Mouse (Mus musculus) embryo, embryonic 11 days (tissue): ENCODE results near the gene Hist1h2be.
"Not testable (repeated sequence)": the region's sequence is repeated elsewhere in the genome, so short reads cannot be mapped to it uniquely, and the experiment has no call there.

Experiments used
- DNase-seq: peaks from one replicate; pipeline ENCODE4 v3.0.0-alpha.2; 2015

Gene Hist1h2be

GRCm38 (mm10) chr13:23591886-23592285 lies 29.0 kb downstream of the Hist1h2be start:
- DNase-seq = not testable (repeated sequence)

DNA sequence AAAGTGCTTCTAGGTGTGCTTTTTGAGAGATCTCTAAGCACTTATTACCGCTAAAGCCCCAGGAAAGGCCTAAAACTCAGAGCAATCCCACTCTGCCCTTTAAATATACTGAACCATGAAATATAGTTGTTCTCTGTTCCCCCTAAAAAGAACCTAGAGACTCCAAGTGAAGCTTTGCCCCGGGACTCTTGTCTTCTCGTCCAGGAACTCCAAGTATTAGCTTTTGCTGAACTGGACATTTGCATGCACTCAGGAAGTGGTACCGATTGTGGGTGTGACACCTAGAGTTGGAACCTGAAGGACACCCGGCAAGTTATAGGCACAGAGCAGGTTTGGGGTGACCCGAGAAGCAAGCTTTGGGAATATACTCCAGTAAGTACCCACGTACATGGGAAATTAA lies 29.7 kb downstream of the Hist1h2be start:
- no peak for DNase-seq

DNA sequence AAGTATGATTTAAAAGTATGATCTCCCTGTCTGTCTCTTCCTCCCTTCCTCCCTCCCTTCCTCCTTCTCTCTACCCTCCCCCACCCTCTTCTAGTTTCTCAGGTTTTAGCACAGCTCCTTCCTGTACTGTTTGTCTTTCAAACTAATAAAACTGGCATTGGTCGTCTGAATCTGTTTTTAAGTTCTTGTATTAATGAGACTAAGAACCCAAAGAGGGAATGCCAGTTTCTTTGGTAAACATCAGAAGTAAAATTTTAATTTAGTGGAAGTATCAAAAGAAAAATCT lies 34.0 kb downstream of the Hist1h2be start:
- DNase-seq = peak; percentile 47

- DNase-seq = peak; percentile 60
Measured at GRCm38 (mm10) chr13:23586099-23586939, 34.6 kb downstream of the Hist1h2be start.

GRCm38 (mm10) chr13:23585442-23586098 lies 35.4 kb downstream of the Hist1h2be start:
- peak; percentile 92 for DNase-seq

DNA sequence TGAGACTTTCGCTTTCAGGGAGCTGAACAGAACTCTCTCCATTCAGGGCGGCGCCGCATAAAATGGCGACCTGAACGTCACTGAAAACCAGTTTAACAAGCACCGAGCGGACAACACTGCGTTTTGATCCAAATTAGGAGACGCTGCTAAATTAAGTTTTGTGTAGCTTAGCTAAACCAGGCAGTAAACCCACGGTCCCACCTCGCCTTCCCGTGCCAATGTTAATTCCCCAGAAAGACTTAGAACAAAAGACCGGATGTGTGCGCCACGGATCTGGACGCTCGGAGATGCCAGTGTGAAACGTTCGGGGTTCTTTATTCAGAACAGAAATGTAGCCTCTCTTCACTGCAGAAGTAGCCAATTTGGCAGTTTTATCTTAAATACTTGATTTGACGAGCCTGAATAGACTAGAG lies 35.9 kb downstream of the Hist1h2be start:
- peak; percentile 87 for DNase-seq

- DNase-seq = peak; percentile 47
Measured at GRCm38 (mm10) chr13:23584331-23584730, 36.6 kb downstream of the Hist1h2be start.

DNA sequence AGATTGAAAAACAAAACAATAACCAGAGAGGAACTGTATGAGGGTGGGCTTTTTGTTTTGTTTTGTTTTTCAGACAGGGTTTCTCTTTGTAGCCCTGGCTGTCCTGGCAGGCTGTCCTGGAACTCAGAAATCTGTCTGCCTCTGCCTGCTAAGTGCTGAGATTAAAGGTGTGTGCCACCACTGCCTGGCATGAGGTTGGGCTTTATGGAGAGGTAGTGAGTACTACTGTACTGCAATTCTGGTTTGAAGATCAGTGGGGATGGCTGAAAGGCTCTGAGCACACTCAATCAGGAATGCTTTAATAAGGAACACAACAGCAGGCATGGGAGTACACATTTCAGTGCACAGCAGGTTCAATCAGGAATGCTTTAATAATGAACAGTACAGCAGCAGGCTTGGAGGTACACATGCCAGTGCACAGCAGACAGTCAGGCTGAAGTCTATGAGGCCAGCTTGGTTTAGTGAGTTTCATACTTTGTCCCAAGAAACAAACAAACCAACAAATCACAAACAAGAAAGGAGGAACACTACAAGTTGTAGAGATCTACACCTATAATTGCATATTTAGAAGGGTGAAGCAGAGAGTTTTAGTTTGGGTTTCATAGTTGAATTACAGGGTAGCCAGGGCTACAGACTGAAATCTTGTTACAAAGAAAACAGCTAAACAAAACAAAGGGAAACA lies 37.4 kb downstream of the Hist1h2be start:
- DNase-seq = no peak

- DNase-seq = peak; percentile 46
Measured at GRCm38 (mm10) chr13:23582219-23583056, 38.5 kb downstream of the Hist1h2be start.

GRCm38 (mm10) chr13:23581408-23582218 lies 39.3 kb downstream of the Hist1h2be start, which contains the start of gene Hist1h4d:
Gene Hist1h4d (plus strand): TSS chr13:23581598.
- DNase-seq = peak; percentile 96

DNA sequence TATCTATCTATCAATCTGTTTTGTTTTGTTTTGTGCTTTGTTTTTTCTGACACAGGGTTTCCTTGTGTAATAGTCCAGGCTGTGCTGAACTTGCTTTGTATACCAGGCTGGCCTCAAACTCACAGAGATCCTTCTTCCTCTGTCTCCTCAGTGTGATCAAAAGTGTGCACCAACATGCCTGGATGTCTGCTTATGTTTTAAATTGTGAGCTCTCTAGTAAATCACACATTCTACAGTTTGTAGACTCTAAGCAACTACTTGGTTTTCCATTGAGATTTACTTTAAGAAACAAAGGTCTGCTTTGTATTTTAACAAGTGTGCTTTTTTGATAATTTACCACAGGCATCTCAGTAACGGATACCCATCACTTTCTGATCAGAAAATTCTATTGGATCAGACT lies 43.1 kb downstream of the Hist1h2be start:
- no peak for DNase-seq

DNA sequence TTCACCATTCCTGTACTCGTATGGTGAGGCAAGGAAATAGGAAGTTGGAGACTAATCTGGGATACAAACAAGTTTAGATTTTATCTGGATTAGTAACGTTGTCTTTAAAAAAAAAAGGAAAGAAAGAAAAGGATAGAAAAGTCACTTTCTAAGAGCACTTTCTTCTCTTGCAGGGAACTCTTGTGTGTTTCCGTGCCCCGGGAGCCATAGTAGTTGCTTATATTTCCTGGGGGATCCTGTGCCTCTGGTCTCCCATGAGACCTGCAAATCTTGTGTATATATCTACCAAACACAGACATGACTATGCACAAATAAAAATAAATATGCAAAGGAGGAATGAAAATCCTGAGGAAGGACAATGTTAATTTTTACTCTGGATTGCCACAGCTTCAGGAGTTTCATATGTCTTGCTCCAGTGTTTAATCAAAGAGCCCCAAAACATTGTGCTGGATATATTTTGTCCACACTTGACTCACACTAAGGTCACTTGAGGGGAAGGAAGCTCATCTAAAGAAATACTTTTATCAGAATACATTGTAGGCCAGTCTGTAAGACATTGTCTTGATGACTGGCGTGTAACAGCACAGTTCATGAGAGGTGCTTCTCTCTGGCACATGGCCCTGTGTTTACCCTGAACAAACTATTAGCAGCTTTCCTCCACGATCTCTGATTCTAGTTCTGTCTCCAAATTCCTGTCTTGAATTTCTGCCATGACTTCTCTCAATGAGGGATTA lies 43.9 kb downstream of the Hist1h2be start:
- peak; percentile 42 for DNase-seq

DNA sequence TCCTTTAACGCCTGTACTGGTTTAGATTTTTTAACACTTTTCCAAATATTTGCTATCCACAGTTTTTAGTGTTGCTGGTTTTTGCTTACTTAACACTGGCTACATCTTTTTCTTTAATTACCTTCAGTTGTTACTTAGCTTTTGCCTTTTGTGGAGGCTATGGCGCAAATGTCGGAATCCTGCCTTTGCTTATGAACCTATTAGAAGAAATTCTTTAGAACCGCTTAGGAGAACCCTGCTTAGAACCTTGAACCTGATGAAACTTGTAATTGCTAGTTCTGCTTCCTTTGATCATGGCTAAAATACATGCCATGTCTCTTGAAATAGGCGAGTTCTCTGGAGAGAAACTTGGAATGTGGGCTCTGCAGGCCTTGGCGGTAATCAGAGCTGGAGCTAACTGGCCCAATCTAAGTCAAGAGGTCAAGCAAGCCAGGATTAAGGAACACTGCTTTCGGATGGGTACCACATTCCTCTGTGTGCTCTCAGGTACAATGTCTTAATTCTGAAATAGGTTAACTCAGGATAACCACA lies 44.5 kb downstream of the Hist1h2be start:
- peak; percentile 58 for DNase-seq

DNA sequence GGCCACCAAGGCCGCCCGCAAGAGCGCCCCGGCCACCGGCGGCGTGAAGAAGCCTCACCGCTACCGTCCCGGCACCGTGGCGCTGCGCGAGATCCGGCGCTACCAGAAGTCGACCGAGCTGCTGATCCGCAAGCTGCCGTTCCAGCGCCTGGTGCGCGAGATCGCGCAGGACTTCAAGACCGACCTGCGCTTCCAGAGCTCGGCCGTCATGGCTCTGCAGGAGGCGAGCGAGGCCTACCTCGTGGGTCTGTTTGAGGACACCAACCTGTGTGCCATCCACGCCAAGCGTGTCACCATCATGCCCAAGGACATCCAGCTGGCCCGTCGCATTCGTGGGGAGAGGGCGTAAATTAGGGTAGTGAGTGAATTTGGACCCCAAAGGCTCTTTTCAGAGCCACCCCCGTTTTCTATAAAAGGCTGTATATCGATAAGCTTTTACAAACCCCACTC lies 45.0 kb downstream of the Hist1h2be start:
- DNase-seq = peak; percentile 39

DNA sequence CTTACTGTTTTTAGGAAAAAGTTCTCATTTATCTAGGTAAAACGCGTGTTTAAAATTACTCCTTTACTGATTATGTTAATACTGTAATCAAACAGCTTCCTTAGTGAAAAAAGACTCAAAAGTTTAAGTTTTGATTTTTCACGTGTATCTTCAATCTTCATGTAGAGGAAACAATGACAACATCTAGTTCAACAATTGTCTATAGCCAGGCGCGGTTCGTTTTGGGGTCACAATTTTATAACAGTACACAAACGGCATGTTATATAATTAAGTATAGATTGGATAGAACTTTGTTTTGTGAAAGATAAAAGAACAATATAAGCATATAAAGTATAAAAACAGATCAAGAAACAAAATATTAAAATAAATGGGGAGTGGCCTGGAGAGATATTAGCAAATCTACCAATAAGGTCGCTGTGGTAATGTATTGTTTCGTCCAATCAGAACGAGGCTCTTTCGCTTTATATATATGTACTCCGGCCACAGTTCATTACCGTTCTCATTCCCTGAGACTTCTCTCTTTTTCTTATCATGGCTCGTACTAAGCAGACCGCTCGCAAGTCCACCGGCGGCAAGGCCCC lies 45.6 kb downstream of the Hist1h2be start, which contains the start of gene Hist1h3d:
Gene Hist1h3d, plus strand, starts transcription at position 493 of the 581 bp plus-strand sequence.
- peak; percentile 89 for DNase-seq

- not testable (repeated sequence) for DNase-seq
Measured at GRCm38 (mm10) chr13:23574546-23575170, 46.3 kb downstream of the Hist1h2be start.

DNA sequence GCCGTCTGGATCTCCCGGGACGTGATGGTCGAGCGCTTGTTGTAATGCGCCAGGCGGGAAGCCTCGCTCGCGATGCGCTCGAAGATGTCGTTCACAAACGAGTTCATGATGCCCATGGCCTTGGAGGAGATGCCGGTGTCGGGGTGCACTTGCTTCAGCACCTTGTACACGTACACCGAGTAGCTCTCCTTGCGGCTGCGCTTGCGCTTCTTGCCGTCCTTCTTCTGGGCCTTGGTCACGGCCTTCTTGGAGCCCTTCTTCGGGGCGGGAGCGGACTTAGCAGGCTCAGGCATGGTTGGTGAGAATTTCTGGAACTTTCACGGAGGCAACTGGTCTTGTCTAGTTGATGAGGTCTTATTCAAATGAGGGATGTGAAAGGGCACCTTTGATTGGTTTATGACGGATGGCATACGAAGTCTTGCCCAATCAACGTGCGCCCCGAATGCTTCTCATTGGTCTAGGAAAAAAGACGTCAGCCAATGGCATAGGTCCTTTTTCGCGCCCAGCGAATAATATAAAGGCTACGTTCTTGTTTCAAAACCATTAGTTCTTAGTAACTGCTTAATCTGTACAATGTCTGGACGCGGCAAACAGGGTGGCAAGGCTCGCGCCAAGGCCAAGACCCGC lies 46.9 kb downstream of the Hist1h2be start, which contains the start of the genes Hist1h2bf and Hist1h2ad:
Gene Hist1h2bf, minus strand, starts transcription at position 299 of the 627 bp plus-strand sequence.
Gene Hist1h2ad, plus strand, starts transcription at position 484 of the 627 bp plus-strand sequence.
- DNase-seq = peak; percentile 98

DNA sequence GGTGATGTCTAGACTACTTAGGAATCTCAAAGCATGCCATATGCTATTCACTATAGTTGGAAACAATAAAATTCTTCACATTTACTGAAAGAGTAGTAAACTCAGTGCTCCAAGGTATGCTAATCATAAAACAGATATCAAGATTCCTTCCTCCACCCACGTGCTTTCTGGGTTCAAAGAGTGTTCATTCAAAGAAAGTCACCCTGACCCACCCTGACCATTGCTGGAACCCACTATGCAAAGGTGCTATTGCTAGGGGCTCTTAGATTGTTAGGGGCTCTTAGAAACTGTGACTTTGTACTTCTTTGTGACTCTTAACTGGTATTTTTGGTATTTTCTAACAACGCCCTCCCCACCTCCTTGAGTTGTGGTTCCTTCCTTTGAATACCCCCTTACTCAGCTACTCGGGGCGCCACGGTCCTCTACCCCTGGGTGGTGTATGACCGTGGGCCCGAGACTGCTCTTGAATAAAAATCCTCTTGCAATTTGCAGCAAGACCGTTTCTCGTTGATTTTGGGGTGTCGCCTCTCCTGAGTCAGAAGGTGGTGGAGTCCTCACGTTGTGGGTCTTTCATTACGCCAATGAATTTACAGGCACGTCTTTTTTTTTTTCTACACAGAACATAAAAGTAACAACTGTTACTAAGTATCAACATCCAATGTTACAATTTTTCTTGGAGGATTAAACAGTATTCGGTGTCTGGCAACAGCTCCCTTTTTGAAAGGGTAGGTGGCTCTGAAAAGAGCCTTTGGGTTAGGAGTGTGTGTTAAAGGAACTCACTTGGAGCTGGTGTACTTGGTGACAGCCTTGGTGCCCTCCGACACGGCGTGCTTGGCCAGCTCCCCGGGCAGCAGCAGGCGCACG lies 47.7 kb downstream of the Hist1h2be start:
- peak; percentile 47 for DNase-seq
